Mouse (Mus musculus) frontal cortex, adult (tissue): Measurements from ENCODE around the gene Gm10799.
A peak's percentile ranks its signal among the peaks of the same experiment; 100 is the strongest.
"Not testable (repeated sequence)": the region's sequence is repeated elsewhere in the genome, so short reads cannot be mapped to it uniquely, and the experiment has no call there.

Source experiments
- ATAC-seq: cut with Nextera tagmentation; 2 replicates; pipeline ENCODE4 v1.9.2; 2017; ENCODE audit warnings: mild to moderate bottlenecking, moderate library complexity, mixed read lengths; ENCODE audit not compliant: low TSS enrichment

The Gm10799 gene

DNA sequence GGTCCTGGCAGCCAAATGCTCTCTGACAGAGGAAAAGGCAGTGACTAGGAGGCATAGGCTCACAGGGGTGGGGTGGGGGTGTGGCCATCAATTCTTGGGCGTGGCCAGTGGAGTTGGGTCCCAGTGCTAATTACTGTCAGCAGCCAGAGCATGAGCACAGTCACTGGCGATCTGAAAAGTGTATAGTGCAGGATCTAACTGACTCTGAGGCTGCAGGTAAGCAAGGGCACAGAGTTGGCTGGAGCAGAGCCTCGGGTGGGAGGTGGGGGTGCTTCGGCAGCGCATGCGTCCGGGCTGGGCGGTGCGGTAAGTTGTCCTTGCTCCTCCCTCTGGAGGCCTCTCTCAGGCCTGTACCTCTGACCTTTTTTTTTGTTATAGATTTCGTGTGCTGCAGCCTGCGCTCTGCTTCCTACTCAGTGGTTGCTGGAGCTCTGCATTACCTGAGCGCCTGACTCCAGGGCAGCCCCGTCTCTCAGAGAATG lies 1.4 kb upstream of the Gm10799 start, which contains the start of gene Cd59b:
Cd59b (plus strand) TSS at position 146 of the 482 bp plus-strand sequence.
- ATAC-seq, result peak; percentile 76

- ATAC-seq, result not testable (repeated sequence)
Measured at GRCm38 (mm10) chr2:104065526-104065925, 2.8 kb downstream of the Gm10799 start, which contains the start of gene Gm10912. Gene Gm10912 (plus strand): TSS chr2:104065826.

DNA sequence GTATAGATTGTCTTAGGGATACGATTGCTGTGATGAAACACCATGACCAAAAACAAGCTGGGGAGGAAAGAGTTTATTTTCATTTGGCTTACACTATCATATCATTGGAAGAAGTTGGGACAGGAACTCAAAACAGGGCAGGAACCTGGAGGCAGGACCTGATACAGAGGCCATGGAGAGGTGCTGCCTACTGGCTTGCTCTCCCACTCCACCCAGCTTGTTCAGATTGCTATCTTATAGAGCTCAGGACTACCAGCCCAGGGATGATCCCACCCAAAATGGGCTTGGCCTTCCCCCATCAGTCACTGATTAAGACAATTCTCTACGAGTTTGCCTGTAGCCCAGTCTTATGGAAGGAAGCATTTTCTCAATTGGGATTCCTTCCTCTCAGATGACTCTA lies 4.2 kb downstream of the Gm10799 start:
- no peak for ATAC-seq

- ATAC-seq, result peak; percentile 60
Measured at GRCm38 (mm10) chr2:104062665-104063064, 5.7 kb downstream of the Gm10799 start.

DNA sequence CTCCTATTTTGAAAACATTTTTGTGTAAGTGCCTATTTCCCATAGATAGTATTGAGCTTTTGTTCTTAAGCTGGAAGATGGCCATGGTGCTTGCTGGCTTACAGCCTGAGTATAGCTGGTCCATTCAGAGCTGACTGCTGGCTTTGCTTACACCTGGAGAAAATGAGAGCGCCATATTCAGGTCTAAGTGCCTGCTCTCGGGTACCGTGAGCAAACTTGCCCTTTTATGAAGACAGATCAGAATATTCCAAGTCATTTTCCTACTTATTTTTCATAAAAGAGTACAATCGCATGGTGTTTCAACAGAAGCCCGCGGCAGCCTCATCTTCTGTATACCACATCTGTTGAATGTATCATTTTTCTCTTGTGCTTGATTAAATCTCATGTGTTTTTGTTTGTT lies 7.4 kb downstream of the Gm10799 start:
- ATAC-seq, result no peak

- ATAC-seq, result peak; percentile 55
Measured at GRCm38 (mm10) chr2:104059786-104060185, 8.6 kb downstream of the Gm10799 start.

GRCm38 (mm10) chr2:104058954-104059353 lies 9.4 kb downstream of the Gm10799 start:
- ATAC-seq, result no peak

DNA sequence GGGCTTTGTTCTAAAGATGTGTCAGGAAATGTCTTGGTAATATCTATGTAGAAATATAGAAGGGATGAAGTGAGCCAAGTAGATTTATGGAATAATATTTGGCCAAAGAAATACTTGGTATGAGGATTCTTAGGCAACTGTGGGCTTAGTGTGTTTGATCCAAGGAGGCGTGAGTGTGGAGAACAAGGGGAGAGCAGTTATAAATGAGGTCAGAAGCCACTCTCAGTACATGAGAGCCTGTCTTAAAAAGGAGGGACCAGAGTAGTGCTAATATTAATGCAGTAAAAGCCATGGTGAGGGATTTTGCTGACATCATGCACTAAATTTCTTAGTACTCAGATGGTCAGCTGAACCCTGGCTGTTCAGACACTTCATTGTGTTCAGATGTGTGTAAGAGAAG lies 10.0 kb downstream of the Gm10799 start:
- no peak for ATAC-seq

- ATAC-seq, result no peak
Measured at GRCm38 (mm10) chr2:104044479-104045080, 23.8 kb downstream of the Gm10799 start.

GRCm38 (mm10) chr2:104043624-104044478 lies 24.5 kb downstream of the Gm10799 start:
- ATAC-seq, result no peak

- no peak for ATAC-seq
Measured at GRCm38 (mm10) chr2:104042766-104043165, 25.6 kb downstream of the Gm10799 start.

GRCm38 (mm10) chr2:104041632-104042031 lies 26.7 kb downstream of the Gm10799 start:
- 0 out of 2 replicates have a peak, but pooled peaks have one; percentile 13 for ATAC-seq

GRCm38 (mm10) chr2:104038236-104038635 lies 30.1 kb downstream of the Gm10799 start:
- no peak for ATAC-seq

DNA sequence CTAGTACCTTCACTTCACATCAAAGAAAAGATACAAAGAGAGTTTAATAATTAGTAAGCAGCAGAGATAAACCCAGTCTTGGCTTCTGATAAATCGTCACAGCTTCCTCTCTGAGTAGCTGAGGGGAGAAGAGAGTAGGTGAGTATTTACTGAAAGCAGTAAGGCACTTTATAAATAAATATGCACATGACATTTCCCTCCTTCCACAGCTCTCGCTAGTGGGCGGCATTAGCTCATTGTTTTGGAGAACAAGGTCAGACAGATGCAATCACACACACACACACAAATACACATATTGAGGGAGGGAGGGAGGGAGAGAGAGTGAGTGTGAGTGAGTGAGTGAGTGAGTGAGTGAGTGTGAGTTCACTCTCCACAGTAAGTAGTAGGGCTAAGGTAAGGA lies 32.0 kb downstream of the Gm10799 start:
- ATAC-seq, result no peak

DNA sequence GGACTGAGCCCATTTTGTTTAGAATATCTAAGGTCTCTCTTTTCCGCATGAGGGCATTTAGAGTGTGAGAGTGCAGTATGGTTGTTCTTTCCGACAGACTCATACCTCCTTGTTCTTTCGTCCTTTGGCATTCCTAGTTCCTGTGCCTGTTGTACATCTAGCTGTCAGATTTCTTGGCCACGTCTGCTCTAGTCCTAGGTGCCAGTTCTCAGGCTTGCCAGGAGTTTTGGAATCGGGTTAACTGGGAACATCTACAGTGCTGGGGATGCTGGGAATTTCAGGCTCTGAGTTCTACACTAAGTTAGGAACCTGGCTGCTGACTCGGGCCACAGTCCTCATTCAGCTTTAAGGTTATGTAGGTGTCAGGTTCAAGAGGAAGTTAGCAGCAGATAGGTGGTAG lies 32.8 kb downstream of the Gm10799 start:
- peak; percentile 20; the same call in 1 of the 2 replicates for ATAC-seq

GRCm38 (mm10) chr2:104034832-104035472 lies 33.4 kb downstream of the Gm10799 start:
- ATAC-seq, result peak; percentile 84

DNA sequence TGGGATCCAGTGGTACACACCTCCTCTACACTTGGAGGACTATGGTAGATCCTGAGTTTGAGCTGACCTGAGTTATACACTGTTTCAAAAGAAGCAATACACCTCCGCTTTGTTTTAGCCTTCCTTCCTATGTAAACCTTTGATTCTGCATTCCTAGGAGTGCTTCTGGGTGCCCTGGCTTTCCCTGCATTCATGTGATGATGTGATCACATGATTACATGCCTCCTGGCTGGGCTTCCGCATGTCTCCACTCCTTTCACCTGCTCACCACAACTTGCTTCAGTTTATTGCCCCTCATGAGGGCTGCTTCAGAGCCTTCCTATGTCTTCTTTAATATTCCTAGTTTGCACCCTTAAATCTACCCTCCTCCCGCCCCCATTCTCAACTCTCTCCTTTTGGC lies 36.3 kb downstream of the Gm10799 start:
- no peak for ATAC-seq

GRCm38 (mm10) chr2:104030381-104030780 lies 38.0 kb downstream of the Gm10799 start:
- no peak for ATAC-seq

DNA sequence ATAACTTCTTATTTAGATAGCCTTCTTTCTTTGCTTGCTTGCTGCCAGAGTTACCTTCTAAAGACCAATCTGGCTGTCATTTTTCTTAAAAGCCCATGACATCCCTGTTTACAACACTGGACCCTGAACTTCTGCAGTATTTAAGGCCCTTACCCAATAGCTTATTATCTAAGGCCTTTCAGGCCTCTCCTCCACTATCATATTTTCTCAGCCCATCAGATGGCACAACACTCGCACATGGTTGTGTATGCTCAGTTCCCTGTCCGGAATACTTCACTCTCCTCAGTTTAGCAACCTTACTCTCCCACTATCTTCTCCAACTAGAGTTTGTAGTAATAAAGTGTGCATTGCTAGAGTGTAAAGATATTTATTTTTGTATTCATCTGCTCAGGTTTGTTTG lies 39.3 kb downstream of the Gm10799 start:
- no peak for ATAC-seq

DNA sequence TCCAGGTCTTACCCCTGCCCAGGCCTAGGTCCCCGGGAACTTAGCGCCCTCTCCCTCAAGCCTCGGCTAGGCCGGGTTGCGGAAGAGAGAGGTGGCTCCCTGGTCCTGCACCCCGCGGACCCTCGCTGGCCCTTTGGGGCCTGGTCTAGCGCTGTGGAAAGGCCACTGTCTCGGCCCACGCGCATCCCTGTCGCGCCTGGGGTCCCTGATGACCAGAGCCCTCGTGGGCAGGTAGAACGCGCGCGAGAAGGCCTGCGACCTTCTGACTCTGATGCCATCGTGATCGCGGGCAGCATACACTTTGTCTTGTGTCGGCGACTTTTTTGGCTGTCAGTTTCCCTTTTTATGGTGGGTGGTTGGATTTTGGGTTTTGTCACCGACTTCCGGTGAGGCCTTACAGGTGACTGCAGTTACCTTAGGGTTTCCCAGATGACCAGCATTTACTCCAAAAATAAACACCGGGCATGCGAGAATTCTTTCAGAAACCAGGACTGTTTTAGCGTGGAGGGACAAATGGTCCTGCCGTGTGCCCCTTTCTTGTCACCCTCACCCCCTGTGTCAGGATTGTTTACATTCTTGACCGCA lies 40.1 kb downstream of the Gm10799 start, which contains the start of gene 4931422A03Rik:
4931422A03Rik (minus strand) TSS at position 223 of the 585 bp plus-strand sequence.
- peak; percentile 34 for ATAC-seq

- ATAC-seq, result peak; percentile 50
Measured at GRCm38 (mm10) chr2:104027458-104028138, 40.8 kb downstream of the Gm10799 start, which contains the start of gene Fbxo3. Gene Fbxo3 (plus strand): TSS chr2:104027721.
